Mouse (Mus musculus): ENCODE results near the gene Rnase9.

Gene Rnase9

GRCm38 (mm10) chr14:51041769-51042168 lies at the start of gene Rnase9:
Gene Rnase9 (minus strand): TSS chr14:51041869.
- DNase-seq (ENCODE audit: low spot score in 2 of 2) = no peak

DNA sequence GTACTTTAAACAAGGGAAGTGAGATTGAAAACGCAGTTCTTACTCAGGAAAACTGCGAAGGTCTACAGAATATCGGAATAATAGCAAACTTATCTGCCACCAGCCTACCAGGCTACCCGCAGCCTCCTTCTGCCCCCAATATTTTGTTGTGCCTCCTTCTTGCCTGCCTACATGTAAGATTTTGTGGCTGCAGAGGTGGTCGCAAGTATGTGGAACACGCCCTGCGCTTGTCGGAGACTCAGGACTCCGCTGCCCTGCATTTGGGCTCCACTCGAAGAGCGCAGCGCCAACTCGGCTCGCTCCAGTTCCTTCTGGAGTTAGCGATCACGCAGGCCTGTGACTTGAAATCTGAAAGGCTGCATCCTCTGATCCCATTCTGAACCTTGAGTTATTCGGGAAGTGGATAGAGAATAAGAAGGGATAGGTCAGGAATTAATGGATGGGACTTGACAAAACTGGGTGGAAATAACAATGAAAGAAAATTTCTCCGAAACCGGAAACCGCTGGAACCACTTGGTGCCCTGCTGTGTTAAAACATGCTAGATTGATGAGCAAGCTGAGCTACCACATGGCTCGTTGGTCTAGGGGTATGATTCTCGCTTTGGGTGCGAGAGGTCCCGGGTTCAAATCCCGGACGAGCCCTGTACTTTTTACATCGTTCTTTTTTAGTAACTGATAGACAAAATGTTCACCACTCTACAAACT lies 48.6 kb upstream of the Rnase9 start:
- DNase-seq (ENCODE audit: low spot score in 2 of 2) = peak; percentile 69 to 84

DNA sequence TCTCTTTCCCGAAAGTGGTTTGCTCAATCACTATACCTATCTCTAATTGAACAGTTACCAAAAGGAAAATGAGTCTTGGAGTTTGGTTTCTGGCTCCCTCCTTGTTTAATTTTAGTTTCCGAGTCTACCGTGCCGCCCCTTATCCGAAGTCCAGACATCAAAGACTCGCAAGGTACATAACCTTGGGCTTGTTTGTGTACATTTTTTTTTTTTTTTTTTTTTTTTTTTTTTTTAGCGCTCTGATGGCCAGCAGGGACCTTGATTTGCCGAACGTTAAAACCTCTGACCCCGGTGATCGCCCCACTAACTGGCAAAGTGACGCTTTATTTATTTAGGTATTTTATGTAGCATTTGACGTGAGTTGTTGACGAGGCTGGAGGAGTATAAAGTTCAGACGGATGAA lies 48.0 kb upstream of the Rnase9 start:
- no peak for DNase-seq (ENCODE audit: low spot score in 2 of 2)

- peak; percentile 95 to 98 for DNase-seq (ENCODE audit: low spot score in 2 of 2)
Measured at GRCm38 (mm10) chr14:51088970-51089673, 47.5 kb upstream of the Rnase9 start.

GRCm38 (mm10) chr14:51088166-51088969 lies 46.7 kb upstream of the Rnase9 start:
- DNase-seq (ENCODE audit: low spot score in 2 of 2) = peak; percentile 71 to 88

GRCm38 (mm10) chr14:51087762-51088161 lies 46.1 kb upstream of the Rnase9 start:
- no peak for DNase-seq (ENCODE audit: low spot score in 2 of 2)

GRCm38 (mm10) chr14:51085911-51086310 lies 44.2 kb upstream of the Rnase9 start:
- no peak for DNase-seq (ENCODE audit: low spot score in 2 of 2)

GRCm38 (mm10) chr14:51085086-51085485 lies 43.4 kb upstream of the Rnase9 start:
- no peak for DNase-seq (ENCODE audit: low spot score in 2 of 2)

- DNase-seq (ENCODE audit: low spot score in 2 of 2) = no peak
Measured at GRCm38 (mm10) chr14:51083805-51084204, 42.1 kb upstream of the Rnase9 start.

- DNase-seq (ENCODE audit: low spot score in 2 of 2) = peak in 1 of 2 experiments; percentile 57
Measured at GRCm38 (mm10) chr14:51082599-51083581, 41.2 kb upstream of the Rnase9 start.

- DNase-seq (ENCODE audit: low spot score in 2 of 2) = no peak
Measured at GRCm38 (mm10) chr14:51081035-51081434, 39.4 kb upstream of the Rnase9 start.

DNA sequence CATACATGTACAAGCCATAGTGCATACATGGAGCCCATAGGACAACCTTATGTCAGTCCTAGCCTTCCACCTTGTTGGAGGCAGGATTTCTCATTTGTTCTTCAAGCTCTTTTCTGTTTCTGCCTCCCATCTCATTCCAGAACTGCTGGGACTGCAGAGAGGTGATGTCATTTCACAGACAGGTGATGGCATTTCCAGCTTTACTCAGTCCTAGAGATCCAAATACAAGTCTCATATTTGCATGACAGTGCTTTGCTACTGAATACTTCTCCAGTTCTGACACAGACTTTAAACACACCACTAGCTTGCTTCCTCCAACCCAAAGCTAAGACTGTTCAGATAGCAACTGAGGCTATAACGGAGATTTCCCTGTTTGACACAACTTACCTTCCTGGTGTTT lies 37.5 kb upstream of the Rnase9 start:
- no peak for DNase-seq (ENCODE audit: low spot score in 2 of 2)

- no peak for DNase-seq (ENCODE audit: low spot score in 2 of 2)
Measured at GRCm38 (mm10) chr14:51074335-51074734, 32.7 kb upstream of the Rnase9 start, which contains the start of gene Olfr750. Gene Olfr750 (minus strand): TSS chr14:51074435.

DNA sequence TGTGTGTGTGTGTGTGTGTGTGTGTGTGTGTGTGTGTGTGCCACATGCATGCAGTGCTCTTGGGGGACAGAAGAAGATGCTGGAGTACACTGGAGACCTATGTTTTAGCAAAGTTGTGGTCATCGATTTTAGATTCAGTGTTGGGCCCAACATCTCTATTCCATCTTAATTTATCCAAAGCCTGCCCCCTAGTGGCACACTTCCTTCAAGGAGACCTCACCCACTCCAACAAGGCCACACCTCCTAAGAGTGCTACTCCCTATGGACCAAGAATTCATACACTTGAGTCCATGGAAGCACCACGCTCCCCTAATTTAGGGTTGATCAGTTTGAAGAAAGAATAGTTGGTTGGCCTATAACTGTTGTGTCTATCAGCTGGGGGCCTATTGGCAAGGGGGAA lies 27.9 kb upstream of the Rnase9 start:
- no peak for DNase-seq (ENCODE audit: low spot score in 2 of 2)

GRCm38 (mm10) chr14:51068956-51069355 lies 27.3 kb upstream of the Rnase9 start:
- DNase-seq (ENCODE audit: low spot score in 2 of 2) = no peak

- DNase-seq (ENCODE audit: low spot score in 2 of 2) = no peak
Measured at GRCm38 (mm10) chr14:51060761-51061160, 19.1 kb upstream of the Rnase9 start.

DNA sequence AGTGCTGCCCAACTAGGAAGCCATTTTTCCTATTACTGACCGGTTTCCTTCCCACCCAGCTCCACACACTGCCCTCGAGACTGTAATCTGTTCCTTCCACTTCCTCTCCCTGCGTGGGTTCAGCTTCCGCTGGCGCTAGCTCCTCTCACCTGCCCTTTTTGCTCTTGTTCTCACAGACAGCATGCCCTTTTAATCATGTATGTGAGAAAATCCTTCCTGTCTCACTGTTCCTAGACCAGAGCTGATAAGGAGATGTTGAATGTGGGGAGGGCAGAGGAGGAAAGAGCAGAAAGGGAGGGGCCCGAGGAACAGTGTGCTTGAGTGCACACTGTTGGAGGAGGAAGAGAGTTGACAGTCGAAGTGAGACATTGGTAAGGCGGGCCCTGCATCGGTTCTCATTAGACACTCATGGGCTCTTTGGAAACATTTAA lies 15.7 kb upstream of the Rnase9 start, which contains the start of gene Rnase12:
Rnase12 (minus strand) TSS at position 261 of the 431 bp plus-strand sequence.
- no peak for DNase-seq (ENCODE audit: low spot score in 2 of 2)

DNA sequence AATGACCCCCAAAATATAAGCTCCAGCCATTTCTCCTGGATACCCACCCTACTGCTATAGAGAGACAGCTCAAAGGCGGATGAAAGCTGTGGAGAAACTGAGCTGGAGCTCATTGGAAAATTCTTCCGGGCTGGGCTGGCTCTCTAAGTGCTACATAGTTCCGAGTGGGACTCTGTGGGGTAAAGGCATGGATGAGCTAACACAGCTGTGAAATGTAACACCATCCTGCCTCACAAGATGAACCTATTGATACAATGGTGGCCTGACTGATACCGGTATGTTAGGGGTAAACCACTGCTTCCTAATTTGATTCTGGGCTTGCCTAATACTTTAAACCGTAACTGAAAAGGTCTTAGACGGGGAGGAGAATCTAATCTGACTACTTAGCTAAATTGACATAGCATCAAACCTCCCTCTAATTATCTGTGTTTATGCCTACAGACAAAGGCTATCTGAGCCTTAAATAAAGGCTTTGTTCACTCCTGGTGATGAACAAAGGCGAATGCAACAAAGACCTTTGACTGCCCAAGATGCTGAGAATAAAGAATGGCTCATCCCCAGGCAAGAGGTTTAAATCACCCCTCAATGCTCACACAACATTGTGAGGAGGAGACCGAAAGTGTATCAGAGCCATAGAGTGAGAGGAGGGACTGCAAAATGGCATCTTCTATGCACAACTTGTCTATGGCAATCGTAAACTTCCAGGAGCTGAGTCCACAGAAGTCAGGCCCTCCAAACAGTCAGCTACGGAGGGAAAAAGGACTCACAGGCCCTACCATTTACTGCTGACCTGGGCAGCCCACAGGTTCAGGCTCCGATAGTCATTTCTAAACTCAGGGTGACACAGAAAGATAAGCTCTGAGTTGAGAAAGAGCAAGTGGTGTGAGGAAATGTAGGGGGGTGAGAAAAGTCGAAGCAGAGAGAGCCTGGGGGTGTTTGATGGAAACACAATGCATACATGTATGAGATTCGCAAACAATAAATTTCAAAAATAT lies 12.9 kb upstream of the Rnase9 start:
- DNase-seq (ENCODE audit: low spot score in 2 of 2) = no peak

GRCm38 (mm10) chr14:51053176-51053575 lies 11.5 kb upstream of the Rnase9 start:
- DNase-seq (ENCODE audit: low spot score in 2 of 2) = no peak

DNA sequence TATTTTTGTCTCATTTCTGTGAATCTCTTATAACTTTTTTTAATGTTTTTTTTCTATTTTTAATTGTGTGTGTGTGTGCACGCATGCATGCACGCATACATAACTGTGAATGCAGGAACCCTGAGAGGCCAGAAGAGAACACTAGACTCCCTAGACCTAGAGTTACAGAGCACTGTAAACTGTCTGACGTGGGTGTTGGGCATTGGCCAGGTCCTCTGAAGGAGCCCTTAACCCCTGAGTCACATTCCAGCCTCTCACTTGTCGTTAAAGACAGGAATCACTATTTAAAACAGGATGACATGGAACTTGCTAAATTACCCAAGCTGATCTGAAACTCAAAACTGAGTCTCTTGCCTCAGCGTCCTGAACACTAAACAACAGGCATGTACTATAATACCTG lies 10.3 kb upstream of the Rnase9 start:
- DNase-seq (ENCODE audit: low spot score in 2 of 2) = no peak

Measured in frontal cortex, postnatal 14 days (tissue).